Mouse (Mus musculus) cerebellum, adult 9-10 months (tissue): Measurements from ENCODE around the gene Dgcr2.

Experiments used
- DNase-seq: peaks from one replicate; pipeline ENCODE4 v3.0.0; 2022

Gene Dgcr2

DNA sequence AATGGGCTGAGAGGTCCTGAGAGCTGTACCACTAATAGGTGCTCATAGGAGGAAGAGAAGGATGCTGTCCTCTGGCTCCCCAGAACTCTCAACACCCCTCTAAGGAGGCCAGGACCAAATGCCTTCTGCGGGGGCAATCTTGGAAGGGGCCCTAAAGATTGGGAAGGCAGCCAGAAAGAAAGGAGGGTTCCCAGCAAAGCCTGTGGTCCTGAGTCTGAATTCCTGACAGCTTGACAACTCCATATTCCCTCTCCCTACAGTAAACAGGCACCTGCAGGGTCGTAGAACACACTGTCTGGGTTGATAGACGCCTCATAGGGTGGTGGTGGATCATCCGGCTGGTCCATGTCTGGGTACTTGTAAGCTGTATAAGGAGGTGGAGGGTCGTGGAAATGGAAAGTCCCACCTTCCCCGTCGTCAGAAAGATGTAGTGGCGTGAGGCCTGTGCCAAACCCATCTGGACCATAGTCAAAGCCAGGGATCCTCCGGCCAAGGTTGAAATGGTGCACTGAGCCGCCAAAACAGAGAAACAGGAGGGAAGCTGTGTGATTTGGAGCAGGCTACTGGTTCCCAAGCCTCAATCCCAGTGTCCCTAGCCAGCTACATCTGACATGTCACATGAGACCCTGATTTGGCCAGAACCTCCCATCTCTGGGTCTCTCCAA is 54.5 kb downstream of the Dgcr2 start:
- DNase-seq = peak; percentile 76

DNA sequence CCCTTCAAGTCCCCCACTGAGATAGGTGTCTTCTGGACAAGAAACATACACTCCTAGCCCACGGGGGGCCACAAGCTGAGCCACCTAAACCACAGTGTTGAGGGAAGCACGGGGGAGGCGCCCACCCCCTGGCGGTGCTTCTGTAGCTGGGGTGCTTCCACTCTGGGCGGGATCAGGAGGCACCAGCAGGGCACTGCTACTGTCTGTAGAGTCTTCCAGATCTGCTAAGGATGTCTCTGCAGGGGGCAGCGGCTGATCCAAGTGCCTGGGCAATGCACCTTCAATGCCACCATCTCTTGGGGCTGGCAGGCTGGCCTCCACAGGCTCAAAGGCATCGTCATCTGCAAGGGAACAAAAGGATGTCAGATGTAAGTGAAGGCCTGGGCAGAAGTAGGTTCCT is 55.9 kb downstream of the Dgcr2 start:
- DNase-seq = peak; percentile 57

DNA sequence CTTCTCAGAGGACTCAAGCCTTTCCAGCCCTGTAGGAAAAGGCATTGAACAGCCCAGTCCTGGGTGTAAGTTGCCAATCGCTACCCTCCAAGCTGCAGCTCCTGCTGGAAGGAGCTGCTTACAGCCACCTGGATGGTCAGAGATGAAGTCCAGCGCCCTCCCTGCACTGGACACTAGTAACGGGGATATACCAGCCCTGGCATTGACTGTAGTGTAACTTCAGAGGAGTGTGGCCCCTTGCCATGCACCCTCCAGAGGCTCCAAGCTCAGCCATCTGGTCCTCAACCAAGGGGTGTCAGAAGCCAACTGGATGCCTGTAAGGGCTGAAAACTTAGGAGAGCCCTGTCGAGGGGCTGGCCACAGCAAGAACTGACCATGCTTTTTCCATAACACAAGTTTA is 58.4 kb downstream of the Dgcr2 start:
- DNase-seq = peak; percentile 89

DNA sequence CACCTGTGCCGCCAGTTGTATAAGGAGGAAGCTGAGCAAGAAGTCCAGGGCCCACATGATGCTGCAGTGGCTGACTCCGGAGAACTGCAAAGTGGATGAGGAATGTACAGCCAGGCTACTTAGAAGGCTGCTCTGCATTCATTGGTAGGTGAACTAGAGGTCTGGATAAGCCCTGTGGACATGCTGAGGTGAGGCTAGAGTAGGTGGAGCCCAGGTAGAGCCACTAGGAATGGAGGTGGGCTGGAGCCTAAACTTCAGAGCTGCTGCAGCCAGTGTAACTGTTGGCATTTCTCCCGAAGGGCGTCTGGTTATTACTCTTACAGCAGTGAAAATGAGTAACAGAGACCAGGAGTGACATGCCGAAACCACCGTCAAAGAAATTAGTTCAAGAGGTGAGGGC is 60.3 kb downstream of the Dgcr2 start, which contains the start of gene Car15:
Car15 (minus strand) TSS at position 314 of the 400 bp plus-strand sequence.
- no peak for DNase-seq

DNA sequence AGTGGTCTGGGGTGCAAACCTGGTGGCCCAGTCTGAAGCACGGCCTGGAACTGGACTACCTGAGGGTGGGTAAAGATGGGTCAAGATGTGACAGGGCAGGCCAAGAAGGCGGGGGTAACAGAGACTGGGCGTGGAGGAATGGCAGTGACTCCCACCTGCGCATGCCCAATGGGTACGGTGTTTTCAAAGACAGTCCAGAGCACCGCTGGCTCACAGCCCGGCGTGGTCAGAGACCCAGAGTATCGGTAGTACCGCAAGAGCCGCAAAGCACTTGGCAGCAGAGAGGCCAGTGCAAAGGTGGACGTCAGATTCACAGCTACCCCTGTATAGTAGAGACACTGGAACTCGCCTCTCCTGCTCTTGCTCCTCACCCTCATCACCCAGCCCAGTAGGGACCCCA is 62.9 kb downstream of the Dgcr2 start:
- no peak for DNase-seq

DNA sequence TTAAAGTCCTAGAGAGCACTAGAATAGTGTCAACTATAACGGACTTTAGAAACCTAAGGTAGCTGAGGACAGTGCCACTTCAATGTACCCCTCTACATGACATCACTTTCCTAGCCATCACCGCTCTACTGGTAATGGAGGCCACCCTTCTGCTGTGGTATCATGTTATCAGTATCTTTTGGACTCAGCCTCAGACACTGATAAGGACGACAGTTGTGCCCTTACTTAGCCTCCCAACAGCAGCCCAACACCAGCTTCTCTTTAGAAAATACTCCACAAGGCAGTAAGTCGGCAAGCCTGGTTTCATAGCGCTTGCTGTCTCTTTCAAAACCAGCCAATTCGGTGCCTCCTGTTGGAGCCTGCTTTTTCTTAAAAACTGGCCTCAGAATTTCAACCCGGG is 63.8 kb downstream of the Dgcr2 start:
- DNase-seq = no peak

DNA sequence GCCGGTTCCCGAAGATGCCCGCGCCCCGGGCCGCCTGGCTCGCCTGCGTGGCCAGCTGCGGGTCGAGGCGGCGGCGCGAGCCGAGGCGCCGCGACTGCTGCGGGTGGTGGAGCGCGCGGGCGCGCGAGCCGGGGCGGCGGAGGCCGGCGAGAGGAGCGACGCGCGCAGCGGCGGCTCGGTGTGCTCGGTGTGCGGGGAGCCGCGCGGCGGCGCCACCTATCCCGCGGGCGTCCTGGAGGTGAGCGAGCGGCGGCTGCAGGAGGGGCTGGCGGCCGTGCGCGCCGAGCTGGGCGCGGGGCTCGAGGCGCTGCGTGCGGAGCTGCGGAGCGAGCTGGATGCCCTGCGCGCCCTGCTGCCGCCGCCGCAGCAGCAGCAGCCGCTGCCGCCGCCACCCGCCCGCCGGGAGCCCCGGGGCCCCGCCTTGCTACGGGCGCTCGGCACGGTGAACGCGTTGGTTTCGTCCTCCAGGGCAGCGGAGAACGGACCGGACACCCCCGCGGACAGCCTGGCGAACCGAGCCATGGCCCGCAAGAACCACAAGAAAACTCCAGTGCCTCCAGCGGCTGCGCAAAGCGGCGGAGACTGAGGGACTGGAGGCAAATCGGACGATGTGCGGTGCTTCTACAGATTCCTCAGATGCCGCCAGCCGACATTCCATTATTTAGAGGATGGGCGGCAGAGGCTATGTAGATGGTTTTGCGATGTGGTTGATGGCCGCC is 64.5 kb downstream of the Dgcr2 start:
- peak; percentile 67 for DNase-seq

DNA sequence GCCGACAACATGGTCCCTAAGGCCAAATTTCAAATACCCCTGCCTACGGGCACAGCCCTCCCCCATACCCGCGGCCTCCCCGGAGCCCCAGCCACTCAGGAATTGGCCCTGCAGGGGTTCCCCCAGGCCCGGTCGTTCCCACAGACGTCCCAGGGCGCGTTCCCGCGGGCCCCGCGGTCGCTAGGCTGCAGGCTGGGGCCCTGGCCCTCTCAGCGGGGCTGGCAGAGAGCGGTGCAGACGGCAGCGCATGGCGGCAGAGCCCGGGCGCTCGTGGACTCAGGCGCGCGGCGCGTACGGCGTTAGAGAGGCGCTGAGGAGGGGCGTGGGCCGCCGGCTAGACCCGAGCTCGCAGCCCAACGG is 65.1 kb downstream of the Dgcr2 start:
- no peak for DNase-seq

DNA sequence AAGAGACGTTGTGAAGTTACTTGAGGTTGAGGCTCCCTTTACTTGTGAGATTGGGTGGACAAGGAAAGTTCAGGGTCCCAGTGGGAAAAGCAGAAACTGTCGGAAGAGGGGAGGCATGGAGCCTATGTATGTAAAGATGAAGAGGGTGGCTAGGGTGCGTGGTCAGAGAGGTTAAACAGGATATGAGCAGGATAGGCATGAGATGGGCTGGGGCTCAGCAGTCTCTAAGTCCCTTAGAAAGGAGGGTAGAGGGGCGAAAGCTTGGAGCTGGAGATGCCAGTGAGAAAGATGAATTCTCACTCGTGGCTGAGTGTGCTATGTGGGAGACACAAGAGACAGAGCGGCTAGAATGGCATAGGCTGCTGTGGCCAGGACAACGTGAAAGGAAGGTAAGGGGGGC is 65.5 kb downstream of the Dgcr2 start, which contains the start of gene B830017H08Rik:
B830017H08Rik (plus strand) TSS at position 301 of the 400 bp plus-strand sequence.
- no peak for DNase-seq

DNA sequence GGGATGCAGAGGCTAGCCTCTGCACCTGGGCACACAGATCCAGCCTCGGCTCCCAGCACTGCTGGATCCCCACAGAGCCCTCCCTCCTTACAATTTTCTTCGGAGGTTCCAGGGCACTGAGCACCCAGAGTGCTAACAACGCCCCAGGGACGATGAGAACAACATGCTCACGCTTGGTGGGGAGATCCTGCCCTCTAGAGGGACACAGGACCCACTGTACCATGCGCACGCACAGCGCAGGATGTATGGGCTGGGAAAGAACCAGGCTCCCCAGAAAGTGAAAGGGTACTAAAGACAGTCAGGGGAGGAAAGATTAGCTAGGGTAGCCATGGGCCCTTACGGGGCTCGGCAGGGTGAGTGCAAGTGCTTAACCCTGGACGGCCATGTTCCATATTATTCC is 66.6 kb downstream of the Dgcr2 start:
- DNase-seq = no peak

DNA sequence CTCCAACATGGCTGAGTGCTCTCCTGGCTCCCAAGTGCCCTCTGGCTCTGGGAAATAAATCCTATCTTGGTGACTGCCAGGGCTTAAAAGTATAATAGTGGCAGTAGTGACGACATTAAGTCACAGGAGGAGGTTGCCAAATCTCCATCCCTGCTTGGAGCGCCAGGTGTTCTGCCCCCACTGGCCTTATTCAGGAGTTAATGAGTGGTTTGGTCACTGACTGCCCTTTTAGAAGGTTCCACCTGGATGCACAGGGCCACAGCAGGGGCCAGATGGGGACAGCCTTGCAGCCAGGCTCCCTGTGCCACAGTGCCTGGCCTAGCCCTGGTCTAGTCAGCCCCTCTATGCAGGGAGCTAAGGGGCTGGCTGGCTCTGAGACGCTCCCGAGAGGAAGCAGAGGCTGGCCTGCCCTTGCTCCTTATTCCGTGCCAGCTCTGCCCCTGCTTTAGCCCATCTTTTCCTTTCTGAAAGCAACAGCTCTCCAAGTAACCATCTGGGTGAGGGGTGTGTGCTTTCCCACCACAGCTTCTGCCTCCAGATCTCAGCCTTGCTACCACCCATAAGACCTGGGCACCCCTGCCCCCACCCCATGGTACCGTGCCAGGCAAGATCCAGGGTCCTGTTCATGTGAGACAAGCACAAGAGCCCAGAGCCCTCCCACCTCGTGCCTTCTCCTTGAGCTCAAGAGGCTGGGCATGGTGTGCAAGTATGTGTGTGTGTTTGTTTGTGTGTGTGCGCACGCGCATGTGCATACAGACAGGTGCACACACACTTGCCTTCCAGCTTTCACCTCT is 67.8 kb downstream of the Dgcr2 start:
- no peak for DNase-seq

DNA sequence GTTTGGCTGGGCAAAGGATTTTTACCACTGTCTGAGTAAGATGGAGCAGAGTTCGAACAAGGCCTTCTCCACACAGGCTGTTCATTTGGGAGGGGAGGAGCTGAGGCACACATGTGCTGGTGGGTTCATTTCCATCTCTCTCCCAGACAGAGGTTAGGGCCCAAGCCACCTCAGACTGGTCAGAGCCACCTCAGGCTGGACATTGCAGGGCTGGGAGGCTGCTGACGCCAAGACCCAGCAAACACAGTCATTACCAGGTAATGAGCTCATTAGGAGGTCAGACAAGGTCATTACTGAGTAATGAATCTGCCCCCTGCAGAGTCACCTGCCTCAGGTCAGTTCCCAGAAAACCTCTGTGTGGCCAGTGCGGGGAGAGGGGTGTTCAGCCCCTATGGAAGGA is 69.5 kb downstream of the Dgcr2 start:
- no peak for DNase-seq

DNA sequence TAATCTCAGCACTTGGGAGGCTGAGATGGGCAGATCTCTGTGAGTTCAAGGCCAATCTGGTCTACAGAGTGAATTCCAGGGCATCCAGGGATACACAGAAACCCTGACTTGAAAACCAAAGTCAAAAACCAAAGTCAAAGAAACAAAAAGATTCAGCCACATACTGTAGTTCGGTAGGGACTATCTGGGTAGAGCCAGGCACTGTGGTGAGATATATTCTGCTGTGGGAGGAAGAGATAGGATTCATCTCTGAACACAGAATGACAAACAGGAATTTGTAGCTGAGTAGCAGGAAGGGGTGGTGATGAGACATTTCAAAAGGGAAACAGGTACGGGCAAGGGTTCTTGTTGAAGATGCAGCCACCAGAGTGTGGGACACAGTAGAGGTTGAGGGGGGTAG is 70.1 kb downstream of the Dgcr2 start:
- no peak for DNase-seq

DNA sequence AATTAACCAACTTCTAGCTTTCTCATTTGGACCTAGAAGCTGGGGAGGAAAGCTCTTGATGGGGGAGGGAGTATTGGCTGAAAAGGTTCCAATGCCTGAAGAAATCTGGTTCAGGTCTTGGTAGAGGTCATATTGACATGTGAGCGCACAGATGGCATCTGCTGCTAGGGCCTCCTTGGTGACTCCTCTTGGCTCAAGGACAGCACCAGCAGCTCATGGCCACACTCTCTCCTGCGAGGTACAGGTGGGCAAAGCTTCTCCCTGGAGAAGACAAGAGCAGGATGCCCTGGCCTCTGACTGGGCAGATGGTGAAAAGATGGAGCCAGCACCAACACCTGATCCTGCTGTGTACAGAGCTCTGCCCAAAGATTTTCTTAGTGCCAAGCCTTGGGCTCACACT is 71.9 kb downstream of the Dgcr2 start:
- DNase-seq = peak; percentile 84

DNA sequence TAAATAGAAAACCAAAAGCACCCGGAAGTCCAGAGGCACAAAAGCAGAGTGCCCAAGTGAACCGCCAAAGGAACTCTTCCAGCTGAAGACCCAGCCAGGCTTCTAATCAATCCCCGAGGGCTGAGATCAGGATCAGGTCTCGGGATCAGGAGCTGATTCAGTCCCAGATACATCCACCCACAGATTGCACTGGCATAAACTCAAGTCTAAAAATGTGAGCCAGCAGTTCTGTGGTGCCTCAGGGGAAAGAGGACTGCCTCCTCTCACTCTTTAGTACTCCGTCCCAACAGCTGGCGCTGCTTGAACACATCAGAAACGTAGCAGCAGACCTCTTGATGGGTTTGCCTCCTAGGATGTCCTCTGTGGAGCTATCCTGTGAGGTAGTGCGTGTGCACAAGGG is 81.8 kb downstream of the Dgcr2 start:
- no peak for DNase-seq

DNA sequence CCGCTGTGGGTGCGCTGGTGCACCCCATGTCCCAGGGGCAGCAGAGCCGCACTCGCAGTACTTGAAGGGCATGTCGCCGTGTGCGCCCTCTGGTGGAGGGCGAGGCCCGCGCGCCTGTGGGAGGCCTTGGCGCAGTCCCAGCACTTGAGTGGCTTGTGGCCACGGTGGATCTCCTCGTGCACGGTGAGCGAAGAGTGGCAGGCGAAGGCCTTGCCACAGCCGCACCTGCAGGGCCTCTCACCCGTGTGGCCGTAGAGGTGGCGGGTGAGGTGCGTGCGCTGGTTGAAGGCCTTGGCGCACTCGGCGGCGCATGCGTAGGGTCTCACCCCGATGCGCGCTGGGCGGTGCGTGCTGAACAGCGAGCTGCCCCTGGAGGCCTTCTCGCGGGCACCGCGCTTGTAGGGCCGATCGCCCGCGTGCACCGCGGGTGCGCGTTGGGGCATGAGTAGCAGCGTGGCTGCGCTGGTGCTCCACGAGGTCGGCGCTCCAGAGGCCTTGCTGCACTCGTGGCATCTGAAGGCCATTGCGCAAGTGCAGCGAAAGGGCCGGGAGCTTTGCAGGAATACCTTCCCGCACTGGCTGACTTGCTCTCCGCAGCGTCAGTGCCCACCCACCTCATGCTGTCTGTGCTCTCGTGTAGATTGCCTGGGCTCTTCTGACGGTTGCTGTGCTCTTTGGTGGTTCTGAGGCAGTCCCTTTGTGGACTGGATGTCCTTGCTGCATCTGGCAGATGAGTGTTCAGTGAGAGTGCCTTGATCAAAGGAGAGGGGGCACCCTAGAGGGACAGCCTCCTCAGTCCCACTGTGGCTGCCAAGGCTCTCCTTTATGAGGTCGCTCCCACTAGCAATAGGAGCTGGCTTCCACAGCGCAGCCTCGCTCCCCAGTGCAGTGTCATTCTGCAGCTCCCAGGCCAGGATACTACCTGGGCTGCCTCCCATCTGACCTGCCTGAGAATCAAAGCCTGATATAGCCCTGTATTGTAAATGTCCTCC is 82.7 kb downstream of the Dgcr2 start:
- DNase-seq = peak; percentile 77

DNA sequence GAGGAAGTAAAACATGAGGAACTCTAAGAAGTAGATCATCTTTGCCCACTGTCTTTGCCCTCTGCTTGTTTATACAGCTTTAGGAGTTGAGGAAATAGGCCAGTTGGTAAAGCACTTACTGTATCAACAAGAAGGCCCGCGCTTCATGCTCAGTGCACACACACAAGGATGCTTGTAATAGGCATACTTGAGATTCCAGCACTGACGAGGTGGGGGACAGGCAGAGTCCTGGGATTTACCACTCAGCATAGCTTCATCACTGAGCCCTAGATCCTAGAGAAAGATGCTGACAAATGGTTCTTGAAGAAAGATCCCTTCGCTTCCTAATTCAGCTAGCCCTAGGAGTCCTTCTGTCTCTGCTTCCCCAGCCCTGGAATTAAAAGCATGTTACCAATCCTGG is 85.2 kb downstream of the Dgcr2 start:
- no peak for DNase-seq

DNA sequence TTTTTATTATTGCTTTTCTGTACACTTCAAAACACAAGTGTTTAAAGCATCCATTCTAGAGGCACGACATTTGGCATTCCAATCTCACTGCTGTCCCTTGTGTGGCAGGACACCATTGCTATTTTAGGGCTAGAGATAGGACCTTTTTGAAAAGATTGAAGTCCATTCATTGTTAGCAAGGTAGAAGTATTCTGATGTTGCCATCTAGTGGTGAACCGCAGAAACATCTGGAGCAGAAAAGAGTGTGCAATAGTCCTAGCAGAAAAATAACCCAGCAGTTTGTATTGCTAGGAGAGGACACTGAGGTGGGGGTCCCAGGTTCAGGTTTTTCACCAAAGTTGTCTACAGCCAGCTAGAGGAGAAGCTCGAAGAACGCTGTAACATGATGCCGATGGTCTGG is 86.2 kb downstream of the Dgcr2 start:
- DNase-seq = peak; percentile 62

DNA sequence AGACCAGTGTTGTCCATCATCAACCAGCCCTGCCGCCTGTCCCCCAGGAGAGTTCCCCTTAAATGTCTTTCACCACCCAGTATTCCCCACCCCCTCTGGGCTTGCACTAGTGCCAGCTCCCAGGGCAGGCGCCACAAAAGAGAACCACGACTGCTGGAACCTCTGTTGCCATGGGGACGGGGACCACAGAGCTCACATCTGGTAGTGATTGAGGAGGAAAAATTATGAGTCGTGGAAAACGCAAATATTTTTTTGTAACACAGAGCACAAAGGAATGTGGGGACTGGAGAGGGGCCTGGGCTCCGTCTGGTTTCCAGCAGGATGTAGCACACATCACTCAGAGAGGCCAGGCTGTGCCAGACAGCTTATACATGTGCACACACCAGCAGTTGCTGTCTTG is 88.7 kb downstream of the Dgcr2 start:
- peak; percentile 28 for DNase-seq

DNA sequence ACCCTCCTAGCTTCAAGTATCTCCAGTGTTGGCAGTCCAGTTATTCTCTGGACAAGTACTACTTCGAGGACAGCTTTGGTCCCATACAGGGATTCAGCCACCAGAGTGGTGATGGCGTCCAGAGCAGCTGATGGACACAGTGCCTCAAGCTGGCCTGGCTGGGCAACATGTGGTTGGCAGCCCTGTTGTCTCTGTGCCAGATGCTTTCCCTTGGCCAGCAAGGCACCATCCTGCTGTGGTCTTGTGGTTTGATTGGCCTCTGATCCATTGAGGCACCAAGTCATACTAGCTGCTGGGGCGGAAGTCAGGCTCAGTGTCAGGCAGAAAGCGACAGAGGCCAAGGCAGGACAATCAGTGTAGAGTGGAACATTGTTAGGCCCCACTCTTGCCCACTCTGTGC is 89.2 kb downstream of the Dgcr2 start:
- peak; percentile 25 for DNase-seq

DNA sequence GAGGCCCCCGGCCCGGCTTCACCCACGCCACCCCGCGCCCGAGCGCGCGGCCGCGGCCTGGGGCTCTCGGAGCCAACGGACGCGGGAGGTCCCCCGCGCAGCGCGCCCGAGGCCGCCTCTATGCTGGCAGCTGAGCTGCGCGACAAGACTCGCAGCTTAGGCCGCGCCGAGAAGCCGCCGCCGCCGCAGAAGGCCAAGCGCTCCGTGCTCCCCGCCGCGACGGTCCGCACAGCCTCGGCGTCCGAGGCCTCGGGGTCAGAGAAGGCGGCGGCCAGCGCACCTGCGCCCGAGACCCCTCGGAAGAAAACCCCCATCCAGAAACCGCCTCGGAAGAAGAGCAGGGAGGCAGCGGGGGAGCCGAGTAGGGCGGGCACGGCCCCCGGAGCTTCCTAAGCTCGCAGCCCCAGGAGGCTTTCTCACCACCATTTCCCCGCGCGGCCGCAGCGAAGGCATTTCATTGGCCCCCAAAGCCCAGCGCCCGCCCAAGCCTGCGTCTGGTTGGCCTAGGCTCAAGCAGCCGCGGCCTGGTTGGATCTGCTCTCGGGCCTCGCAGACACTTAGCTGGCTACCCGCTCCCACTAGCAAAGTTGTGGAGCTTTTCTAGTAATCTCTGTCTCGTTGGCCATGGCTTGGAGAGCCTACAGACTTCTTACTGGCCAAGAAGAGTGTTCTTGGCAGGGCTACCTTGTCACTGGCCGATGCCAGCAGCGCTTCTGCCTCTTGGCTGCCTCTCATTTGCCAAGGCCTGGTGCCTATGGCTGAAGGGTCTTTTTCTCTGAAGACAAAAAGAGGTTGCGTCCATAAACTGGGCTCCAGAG is 91.0 kb downstream of the Dgcr2 start:
- DNase-seq = peak; percentile 85
